Mouse (Mus musculus) retina, postnatal 7 days (tissue): Measurements from ENCODE around the gene Cldn15.
"Not testable (repeated sequence)": the region's sequence is repeated elsewhere in the genome, so short reads cannot be mapped to it uniquely, and the experiment has no call there.

ENCODE experiments used
- DNase-seq: peaks from one replicate; pipeline ENCODE4 v3.0.0-alpha.2; 2012; ENCODE audit warnings: low read depth, low spot score

Cldn15 gene

DNA sequence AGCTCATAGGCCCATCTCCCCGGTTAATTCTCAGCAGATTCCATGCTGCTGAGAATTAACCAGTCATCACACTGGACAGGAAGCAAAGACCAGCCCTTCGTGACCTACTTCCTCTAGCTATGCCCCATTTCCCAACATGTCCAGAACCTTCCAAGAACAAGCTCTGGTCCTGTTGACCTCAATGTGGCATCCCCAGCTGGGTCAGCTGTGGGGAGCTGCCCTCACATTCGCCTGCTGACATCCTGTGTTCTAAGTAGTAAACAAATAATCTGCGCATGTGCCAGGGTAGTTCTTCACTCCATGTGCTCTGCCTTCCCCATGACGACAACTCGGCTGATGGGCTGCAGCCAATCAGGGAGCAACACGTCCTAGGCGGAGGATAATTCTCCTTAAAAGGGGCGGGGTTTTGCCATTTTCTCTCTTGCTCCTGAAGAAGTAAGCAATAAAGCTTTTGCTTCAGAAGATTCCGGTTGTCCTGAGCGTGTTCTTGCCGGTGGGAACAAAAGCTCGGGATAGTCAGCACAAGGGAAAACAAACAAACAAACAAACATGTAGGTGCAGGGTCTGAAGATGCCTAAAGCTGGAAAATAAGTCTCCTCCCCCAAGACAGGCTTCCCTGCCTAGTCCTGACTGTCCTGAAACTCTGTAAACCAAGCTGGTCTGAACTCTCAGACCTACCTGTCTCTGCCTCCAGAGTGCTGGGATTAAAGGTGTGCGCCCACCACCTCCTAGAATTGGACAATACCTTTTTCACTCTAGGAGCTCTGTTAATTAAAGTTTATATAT is 16.7 kb upstream of the Cldn15 start:
- DNase-seq: not testable (repeated sequence)

DNA sequence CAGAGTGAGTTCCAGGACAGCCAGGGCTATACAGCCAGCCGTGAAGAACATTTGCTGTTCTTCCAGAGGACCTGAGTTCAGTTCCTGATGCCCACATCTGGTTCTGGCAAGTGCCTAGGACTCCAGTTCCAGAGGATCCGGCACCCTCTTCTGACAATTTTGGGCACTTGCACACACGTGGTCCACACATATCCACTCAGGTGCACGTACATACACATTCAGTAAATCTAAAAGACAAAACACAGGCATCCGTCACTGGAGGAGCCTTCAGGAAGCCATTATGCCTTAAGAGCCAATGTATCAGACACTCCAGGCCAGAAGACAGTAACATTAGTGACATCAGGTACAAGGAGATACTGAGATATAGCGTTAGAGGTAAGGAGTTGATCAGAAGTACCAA is 15.9 kb upstream of the Cldn15 start:
- DNase-seq: no peak

DNA sequence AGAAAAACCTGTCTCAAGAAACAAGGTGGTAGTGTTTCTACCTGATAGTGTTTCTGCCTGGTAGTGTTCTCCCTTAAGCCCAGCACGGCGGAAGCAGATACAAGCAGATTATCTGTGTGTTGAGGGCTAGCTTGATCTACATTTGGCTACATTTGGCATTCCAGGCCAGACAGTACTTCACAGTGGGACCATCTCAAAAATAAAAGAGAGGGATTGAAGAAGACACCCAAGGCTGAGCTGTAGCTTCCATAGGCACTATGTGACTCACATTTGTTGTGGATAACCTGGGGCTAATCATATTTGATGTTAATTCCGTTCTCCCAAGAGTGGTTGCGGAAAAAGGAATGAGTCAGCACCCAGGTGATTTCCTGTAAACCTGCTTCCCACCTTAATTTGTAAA is 14.3 kb upstream of the Cldn15 start:
- no peak for DNase-seq

DNA sequence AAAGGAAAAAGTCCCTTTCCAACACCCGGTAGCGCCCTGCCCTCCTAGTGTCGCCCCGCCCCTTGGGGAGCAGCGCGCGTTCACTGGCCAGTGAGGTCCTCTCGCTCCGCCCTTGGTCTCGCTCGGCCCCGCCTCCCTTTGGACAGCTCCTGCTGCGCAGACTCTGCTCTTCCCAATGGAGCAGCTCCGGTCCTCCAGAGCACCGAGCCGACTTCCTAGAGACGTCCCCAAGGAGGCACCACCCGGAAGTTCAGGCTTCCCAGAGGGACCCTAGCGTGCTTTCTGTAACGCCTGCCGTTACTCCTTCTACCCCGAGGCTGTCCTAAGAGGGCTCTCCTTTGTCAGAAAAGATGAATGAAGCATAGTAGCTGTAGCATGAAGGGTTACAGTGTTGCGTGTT is 13.4 kb upstream of the Cldn15 start, which contains the start of gene Fis1:
Gene Fis1, plus strand, starts transcription at position 261 of the 400 bp plus-strand sequence.
- DNase-seq: peak; percentile 97

DNA sequence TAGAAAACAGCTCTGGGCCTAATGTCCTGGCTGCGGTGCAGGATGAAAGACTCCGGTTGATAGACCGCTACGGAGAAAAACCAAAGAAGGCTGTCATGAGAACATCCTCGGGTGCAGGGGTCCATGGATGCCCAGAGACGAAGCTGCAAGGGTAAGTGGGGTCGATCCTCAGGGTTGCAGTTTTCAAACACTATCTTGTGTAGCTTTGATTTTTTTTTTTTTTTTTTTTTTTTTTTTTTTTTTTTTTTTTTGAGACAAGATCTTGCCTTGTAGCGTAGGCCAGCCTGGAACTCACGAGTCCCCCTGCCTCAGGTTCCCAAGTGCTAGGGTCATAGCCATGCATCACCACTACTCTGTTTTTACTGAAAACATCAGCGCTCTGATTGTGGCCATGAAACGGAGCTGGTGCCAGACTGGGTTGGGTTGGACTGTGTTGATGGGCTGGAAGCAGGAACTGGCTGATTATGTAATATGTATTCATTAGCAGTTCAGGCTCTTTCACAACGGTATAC is 12.9 kb upstream of the Cldn15 start:
- DNase-seq: no peak

DNA sequence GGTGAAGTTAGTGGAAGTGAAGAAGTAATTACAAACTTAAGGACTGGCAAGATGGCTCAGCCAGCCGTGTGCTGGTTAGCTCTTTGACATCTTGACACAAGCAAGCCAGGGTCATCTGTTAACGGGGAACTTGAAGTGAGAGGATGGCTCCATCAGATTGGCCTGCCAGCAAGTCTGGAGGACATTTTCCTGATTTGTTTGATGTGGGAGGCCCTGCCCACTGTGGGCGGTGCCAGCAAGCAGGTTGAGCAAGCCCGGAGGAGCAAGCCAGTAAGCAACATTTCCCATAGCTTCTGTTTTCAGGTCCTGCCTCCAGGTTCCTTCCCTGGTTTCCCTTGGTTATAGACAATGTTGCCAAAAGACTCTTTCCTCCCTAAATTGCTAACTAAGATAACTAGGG is 10.8 kb upstream of the Cldn15 start:
- no peak for DNase-seq

DNA sequence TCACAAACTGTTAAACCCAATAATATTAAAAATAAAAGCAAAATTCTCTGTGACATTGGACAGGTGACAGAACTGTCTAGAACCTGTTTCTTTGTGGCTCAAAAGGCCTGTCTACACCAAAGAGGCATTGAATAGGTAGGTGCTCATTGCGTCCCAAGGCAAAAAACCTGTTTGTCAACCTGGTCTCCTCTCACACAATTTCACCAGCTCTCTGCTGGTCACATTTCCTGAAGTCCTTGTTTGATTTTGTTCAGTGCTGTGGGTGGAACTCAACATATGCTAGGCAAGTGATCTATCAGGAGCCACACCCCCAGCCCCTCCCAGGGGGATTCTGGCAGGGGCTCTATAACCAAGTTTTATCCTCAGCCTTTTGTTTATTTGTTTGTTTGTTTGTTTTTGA is 9.2 kb upstream of the Cldn15 start:
- no peak for DNase-seq

DNA sequence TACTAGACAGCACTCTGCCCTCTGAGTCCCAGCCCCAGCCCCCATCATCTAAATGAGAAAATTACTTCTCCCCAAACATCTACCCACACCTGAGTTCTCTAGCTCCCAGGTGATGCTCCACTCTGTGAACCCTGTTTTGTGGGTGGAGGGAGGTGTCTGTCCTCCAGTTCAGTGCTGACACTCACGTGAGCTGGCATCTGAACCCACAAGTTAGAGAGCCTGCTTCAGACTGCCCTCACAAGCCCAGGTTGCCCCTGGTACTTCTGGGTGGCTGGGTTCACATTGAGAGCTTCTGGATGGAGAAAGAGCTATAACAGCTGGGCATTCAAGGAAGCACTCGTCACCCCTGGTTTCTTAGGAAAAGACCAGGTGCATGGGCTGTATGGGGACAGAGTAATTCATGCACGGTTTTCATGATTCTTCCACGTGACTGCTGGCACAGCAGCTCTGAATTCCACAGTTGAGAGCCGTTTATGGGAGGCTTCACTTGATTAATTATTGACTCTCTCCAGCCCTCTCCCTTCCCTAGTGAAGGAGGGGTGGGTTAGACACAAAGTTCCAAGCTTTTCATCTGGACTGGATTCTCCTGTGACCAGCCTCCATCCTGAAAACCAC is 7.3 kb upstream of the Cldn15 start:
- DNase-seq: no peak

DNA sequence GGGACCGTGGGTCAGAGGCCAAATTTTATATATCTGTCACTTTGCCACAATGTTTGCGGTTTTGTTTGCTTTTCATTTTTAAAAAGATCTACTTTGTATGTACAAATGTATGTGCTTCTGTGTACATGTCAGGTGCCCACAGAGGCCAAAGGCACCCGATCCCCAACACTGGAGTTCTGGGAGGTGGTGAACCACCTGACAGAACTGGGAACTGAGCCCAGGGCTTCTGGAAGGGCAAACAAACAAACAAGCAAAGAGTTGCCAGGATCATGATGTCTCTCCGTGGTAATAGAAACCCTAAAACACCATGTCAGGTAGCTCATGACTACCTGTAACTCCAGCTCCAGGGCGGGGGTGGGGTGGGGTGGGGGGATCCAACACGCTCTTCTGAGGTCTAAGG is 6.4 kb upstream of the Cldn15 start:
- no peak for DNase-seq

DNA sequence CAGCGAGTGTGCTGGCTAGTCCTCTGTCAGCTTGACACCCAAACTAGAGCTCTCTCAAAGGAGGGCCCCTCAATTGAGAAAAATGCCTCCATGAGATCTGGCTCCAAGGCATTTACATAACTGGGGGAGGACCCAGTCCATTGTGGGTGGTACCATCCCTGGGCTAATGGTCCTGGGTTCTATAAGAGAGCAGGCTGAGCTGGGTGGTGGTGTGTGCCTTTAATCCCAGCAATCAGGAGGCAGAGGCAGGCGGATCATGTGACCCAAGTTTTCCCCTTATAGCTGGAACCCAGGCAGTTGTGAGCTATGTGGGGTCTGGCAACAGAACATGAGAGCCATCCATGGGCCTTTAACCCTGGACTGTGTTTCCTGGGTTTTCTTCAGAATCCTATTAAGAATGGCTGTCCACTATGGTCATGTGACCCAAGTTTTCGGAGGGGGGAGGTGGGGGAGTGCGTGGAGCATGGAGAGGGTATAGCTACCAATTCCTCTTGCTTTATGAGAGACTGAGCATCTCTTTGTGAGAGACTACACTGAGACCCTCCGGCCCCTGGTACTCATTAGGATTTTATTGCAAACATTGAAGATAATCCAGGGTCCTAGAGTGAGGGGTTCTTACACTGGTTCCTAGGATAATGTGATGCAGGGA is 5.0 kb upstream of the Cldn15 start:
- DNase-seq: no peak

DNA sequence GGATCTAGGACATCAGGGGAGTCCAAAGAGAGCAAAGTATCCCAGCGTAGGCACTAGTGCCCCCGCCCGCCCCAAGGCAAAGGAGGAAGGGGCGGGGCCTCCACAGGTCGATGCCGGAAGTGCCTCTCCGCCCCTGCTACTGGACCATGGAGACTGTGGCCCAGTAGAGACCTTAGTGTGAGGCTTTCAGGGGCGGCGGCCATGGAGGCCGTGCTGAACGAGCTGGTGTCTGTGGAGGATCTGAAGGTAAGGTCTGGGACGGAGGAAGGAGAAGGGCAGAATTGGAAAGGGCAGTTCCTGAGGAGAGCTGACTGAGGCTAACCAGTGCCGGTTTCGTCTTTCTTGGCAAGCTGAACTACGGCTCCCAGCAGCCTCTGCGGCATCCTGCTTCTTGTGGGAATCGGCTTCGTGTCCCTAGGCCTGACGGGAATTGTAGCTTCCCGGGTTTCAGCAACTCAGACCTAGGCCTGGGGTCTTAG is 4.4 kb upstream of the Cldn15 start:
- peak; percentile 77 for DNase-seq

DNA sequence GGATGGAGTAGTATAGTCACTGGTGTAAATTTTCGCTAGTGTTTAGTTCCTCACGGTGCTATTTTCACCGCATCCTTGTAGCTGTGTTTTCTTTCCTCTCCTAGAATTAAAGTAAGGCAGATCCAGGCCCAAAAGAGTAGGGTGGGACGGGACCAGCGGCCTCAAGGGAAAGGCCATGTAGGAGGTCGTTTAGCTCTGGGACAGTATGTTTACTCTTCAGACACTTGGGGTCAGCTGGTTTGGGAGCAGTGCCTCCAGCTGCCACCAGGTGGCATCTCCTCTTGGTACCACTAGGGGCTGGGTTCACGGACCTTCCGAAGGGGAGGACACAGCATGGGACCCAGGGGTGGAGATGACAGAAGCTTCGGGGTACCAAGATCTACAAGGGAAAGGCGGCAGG is 3.9 kb upstream of the Cldn15 start:
- DNase-seq: no peak

DNA sequence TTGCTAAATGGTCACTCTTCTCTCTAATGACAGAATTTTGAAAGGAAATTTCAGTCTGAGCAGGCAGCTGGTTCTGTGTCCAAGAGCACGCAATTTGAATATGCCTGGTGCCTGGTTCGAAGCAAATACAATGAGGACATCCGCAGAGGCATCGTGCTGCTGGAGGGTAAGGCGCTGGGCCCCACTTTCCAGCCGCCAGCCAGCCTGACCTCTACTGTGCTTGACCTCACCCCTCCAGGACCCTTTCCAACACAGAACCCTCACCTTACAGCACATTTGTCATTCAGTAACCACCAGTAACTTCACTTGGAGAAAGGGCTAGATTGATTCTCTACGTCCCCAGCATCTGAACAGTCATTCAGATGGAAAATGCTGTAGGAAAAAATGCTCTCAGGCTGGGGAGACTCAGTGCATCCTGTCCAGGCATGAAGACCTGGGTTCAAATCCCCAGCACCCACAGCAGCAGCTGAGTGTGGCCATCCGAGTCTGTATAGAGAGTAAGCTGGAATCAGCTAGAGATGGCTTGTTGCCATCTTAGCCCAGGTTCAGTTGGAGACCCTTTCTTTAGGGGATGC is 3.4 kb upstream of the Cldn15 start:
- no peak for DNase-seq

DNA sequence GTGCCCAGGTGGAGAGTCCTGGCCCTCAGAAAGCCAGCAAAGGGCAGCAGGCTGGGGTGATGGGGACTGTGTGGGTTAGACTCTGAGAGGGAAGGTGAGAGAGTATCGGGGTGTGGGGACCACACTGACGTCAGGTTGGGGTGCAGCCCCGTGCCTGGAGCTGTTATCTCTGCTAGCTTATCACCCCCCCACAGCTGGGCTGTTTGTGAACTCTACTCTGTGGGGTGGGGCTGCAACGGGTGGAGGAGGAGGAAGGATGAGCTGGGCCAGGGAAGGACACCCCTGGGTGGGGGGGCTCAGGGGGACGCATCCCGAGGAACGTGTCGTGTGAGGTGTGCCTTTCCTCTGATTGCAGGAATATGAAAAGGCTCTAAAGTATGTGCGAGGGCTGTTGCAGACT is 1.2 kb upstream of the Cldn15 start:
- DNase-seq: no peak

DNA sequence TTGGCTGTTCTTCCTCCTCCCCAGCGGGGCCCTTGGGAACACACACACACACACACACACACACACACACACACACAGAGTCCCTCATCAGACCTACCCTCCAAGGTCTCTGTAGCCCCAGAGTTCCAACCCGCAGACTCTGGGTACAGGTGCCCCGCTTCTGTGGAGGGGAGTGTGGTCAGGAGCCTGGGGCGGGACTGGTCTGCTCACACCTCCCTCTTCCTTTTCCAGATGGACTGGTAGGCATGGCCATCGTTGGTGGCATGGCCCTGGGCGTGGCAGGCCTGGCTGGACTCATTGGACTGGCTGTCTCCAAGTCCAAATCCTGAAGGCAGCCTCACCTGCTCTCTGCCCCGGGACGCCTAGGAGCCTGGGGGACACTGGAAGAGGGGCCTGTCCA is 730 bp upstream of the Cldn15 start:
- DNase-seq: no peak

DNA sequence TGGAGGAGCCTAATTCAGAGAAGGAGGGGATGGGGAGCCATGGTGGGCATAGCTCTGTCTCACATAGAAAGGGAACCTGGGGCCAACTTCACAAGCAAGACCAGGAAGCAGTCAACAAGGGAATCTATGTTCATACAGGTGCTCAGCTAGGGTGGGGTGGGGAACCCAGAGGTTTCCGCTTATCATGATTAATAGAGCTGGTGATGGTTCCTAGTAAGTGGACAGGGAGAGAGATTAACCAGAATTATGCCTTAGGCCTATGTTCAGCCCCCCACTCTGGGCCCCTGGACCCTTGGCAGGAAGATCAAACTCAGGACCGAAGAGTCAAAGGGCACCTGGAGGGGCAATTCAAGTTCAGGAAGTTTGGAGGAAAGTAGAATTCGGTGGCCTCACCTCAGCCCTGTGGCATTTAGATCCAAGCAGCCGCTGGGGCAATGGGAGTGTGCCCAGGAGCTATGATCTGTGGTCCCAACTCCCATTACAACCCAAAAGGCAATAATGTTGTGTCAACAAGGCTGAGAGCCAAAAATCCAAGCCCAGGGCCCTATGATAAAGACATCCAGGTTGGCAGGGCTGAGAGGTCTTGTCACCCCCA is 542 bp downstream of the Cldn15 start:
- no peak for DNase-seq

DNA sequence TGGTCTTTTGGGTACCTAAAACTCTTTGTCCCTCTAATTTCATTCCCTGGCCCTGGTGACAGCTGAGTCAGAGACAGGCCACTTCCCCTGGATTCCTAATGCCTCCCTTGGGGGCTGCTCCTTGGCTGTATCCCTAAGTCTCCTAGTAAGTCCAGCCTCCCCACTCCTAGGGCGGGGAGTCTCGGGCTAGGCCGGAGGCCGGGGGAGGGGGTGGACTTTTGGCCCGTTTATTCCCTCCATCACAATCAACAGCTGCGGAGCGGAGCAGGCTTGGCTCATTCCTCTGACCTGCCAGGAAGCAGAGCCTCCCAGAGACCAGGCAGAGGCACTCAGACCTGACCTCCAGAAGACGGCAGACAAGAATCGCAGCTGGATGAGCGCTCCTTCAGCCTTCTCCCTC is 1.2 kb downstream of the Cldn15 start:
- no peak for DNase-seq

DNA sequence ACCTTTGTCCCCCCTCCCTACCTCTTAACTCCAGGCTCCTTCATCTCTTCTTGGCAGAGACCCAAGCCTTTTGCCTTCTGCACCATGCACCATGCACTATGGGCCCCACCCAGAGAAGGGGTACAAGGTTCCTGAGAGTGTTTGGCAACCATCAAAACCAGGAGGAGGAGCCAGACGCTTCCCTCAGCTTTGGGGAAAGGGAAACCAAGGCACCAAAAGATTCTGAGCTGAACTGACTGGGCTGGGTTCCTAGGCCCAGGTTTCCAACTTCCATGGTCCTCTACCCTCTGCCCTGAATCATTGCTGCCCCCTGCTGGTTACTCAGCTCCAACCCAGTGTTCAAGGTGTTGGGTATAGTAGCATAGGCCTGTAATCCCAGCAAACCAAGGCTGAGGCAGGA is 4.3 kb downstream of the Cldn15 start:
- no peak for DNase-seq

DNA sequence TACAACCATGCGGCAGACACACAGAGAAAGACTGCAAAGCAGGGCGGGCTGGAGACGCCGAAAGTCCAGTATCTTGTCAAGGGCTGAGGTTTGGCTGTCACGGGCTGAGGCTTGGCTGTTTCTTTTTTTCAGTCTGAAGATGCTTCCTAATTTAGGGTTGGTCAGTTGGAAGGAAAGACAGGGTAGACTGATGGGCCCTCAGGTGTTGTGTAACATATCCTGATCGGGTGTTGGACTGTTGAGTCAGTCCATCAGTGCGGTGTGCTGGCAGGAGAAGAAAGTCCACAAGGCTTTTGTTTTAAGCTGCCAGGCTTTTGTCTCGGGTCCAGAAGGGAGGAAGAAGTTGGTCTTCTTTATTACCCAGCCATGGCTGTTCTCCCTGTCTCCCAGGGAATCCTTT is 7.3 kb downstream of the Cldn15 start:
- DNase-seq: no peak

DNA sequence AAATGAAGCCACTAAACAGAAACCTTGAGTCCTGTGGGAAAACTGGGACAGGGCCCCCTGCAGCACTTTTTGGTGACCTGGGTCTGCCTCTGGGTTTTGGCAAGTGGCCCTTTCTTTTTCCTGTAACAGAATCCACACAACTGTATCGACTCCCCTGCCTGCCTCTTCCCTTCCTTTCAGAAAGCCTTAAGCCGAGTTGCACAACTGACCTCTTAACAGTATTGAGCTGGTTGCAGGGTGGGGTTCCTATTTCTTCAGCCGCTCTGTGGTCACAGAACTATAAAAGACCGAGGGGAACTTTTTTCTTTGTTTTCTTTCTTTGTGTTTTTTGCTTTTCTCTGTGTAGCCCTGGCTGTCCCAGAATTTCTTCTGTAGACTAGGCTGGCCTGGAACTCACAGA is 11.4 kb downstream of the Cldn15 start:
- DNase-seq: no peak

DNA sequence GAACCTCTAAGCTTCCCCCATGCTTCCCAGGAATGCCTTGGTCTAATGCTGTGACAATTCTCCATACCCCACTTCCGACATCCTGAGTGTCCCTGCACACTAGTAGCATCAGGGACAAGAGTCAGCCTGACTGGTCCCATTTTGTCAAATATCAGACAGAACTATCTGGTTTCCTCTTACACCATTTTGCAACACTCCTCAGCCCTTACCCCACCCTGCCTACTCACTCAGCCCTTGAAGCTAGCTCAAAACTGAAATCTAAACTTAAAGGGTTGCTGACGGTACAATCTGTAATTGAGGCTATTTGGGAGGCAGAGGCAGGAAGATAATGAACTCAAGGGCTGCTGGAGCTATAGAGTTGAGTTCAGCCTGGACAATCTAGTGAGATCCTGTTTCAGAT is 13.3 kb downstream of the Cldn15 start:
- DNase-seq: no peak

DNA sequence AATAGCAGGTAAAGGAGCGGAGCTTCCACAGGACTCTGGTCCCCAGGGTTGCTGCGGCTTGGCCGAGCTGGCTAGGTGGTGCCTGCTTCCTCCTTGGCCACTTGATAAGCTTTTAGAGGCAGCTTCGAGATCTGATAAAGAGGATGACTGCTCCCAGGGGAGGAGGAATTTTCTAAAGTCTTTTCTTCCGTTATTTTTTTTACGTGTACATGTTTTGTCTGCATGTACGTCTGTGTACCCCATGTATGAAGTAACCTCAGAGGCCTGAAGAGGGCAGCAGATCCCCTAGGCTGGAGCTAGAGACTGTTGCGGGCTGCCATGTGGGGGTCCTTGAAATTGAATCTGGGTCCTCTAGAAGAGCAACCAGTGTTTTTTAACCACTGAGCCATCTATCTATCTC is 14.6 kb downstream of the Cldn15 start:
- no peak for DNase-seq
